Mouse (Mus musculus) CD4-positive, CD25-positive, alpha-beta regulatory T cell, adult 4 months (primary cell): Measurements from ENCODE around the gene Tspan11. TPM values are rescaled to one million over a fixed set of nuclear protein-coding genes. Genes with fewer than 3 reads are reported as not detected.

Experiments
- ATAC-seq: one replicate; pipeline ENCODE4 v1.8.0; 2017
- polyA plus RNA-seq, 2 experiments: library from polyadenylated mRNA; unstranded; fragments of 100-300 nt; shearing (Covaris generic); gene quantifications; one replicate each; pipeline ENCODE4 v1.2.1; 2017

Gene Tspan11
- polyA plus RNA-seq, 2 experiments from 2014 or later, result not detected

- no peak for ATAC-seq
Measured at GRCm38 (mm10) chr6:127992993-127993392, 105.6 kb downstream of the Tspan11 start.

GRCm38 (mm10) chr6:127996928-127997327, 109.5 kb downstream of the Tspan11 start:
- ATAC-seq, result no peak

DNA sequence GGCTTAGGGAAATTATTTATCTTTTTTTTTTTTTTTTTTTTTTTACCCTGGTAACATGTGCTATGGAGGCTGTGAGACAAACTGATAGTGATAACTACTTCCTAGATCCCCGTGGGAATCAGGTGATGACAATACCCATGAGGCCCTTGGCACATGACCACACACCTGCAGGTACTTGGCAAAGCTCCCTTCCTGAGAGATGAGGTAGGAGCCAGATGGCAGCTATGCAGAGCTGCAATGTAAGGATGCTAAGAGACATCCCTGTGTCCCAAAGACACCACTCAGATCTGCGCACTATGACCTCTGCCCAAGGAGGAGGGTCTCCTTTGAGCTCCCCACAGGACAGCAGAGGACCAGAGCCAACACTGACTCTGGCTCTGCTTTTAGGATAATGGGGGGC, 111.7 kb downstream of the Tspan11 start:
- ATAC-seq, result no peak

- no peak for ATAC-seq
Measured at GRCm38 (mm10) chr6:128000777-128001176, 113.4 kb downstream of the Tspan11 start.

DNA sequence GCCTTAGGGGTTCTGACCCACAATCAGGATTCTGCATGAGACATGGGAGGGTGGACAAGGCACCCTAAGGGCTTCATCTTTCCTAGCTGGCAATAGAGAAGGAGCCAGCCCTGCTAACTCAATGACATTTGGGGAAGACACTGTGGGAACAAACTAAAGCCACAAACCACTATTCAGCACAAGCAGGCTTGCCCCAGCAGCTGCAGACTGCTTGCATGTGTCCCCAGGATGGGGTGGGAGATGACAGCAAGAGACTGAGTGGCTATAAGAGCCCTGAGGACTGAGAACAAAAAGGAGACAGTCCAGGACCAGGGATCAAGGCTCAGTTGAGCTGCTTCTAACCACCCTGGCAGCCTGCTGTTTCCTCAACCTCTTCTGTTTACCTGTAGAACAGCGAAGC, 114.2 kb downstream of the Tspan11 start:
- ATAC-seq, result no peak

- no peak for ATAC-seq
Measured at GRCm38 (mm10) chr6:128002104-128002503, 114.7 kb downstream of the Tspan11 start.

DNA sequence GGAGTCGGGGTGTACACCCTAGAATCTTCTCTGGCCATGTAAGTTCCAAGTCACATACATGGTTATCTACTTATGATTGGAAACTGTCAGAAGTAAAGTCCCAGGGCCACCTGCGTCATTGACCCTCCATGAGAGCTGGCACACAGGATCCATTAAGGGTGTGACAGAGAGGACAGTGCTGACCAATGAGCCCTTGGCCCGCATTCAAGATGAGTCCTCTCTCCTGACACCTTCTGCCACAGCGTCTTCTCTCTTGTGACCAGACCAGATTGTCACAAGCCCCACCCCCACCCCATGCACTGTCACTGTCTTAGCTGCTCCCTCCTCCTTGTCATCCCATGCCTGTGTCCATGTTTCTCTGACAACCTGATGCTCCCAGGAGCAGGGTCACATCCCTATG, 115.3 kb downstream of the Tspan11 start:
- no peak for ATAC-seq

- ATAC-seq, result no peak
Measured at GRCm38 (mm10) chr6:128003542-128003941, 116.2 kb downstream of the Tspan11 start.

Other genes with a start within 250 kb of the Tspan11 start
- not detected for gene Prmt8, start 118.1 kb upstream of the Tspan11 start, polyA plus RNA-seq